Mouse (Mus musculus) kidney, adult 2 months (tissue): ENCODE measurements around the gene Zmynd12.

Experiments used
- CTCF ChIP-seq: fragments of 200-500 bp; conservative IDR thresholded peaks from 2 replicates; pipeline ENCODE4 v1.5.1; 2011; ENCODE audit warnings: low read depth, mild to moderate bottlenecking, control low read depth, low read length, moderate library complexity, mixed read lengths; ENCODE audit not compliant: insufficient read depth, insufficient read length
- POLR2A ChIP-seq: fragments of 200-500 bp; IDR thresholded peaks from one replicate; pipeline ENCODE4 v1.6.1; 2011; ENCODE audit warnings: low read depth, low read length, control low read depth

DNA sequence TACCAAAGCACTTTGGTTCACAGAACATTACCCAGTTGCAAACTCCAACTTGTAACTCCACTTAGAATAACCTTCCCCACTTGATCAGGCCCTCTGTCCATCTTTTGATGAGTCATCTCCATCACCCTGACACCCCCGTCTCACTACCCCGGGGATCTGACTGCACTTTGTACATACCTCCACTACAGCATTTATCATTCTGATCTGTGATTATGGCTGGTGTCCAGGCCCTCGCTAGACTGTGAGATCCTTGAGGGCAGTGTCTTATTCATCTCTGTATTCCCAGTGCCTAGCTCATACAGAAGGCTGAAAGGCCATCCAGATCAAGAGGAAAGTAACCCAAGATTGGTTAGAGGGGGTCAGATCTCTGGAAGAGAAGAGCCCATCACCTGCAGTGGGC, 1.4 kb upstream of the Zmynd12 start:
- no peak for TF ChIP-seq POLR2A
- no peak for TF ChIP-seq CTCF
